24 mouse cellular contexts compared by ENCODE assay signal in genomic region chr2:131145121-131145520, GRCm38 (mm10). TPM values are rescaled to one million over a fixed set of nuclear protein-coding genes. Genes with fewer than 3 reads are reported as not detected.
DNase-seq lines count a peak whose midpoint lies in the region; ATAC-seq and TF ChIP-seq lines count a peak whose summit lies in the region.
"Had no signal": no experiment of that assay in that cellular context is flagged by ENCODE, and none has a peak within 500 bp of the region (broad histone marks: within the 10 kb centered on the region; RNA-seq: fewer than 3 reads in every experiment).

No protein-coding gene starts in this region.

- H3K9me3 ChIP-seq in heart, embryonic 10.5 days, result no peaks in the 10 kb centered on the region
- no peaks in the 10 kb centered on the region for H3K9me3 ChIP-seq in midbrain, embryonic 11.5 days (ENCODE audit: control insufficient read depth, low read length)
- H3K9me3 ChIP-seq in midbrain, embryonic 10.5 days (replicated peaks), result no peaks in the 10 kb centered on the region
- no peaks in the 10 kb centered on the region for H3K9me3 ChIP-seq in ES-E14 (ENCODE audit: control insufficient read depth, insufficient read depth, low read depth, low read length)
- H3K9me3 ChIP-seq in limb, embryonic 10.5 days (replicated peaks), result no peaks in the 10 kb centered on the region
- H3K9me3 ChIP-seq: embryonic facial prominence, embryonic 12.5 days; forebrain, embryonic 15.5 days; heart, embryonic 15.5 days; hindbrain, embryonic 15.5 days had no signal

- no peak overlapping the region for H3K9ac ChIP-seq in midbrain, embryonic 11.5 days (ENCODE audit: low read length)
- peak overlapping the region; percentile 19; the same call in 1 of the 2 replicates for H3K9ac ChIP-seq in ES-E14 (ENCODE audit: insufficient read depth, low read depth, low read length, poor library complexity, severe bottlenecking)
- H3K9ac ChIP-seq: embryonic facial prominence, embryonic 12.5 days; forebrain, embryonic 15.5 days; heart, embryonic 15.5 days; hindbrain, embryonic 15.5 days had no signal

- 46% methylated on average over 13 of the region's 13 CpGs for WGBS in heart, embryonic 10.5 days
- WGBS in midbrain, embryonic 11.5 days, result 67% methylated on average over 13 of the region's 13 CpGs
- WGBS in midbrain, embryonic 10.5 days, result 68% methylated on average over 13 of the region's 13 CpGs
- 50% methylated on average over 13 of the region's 13 CpGs for WGBS in limb, embryonic 10.5 days

- no peak for ATAC-seq in midbrain, embryonic 11.5 days (ENCODE audit: low FRiP score)
- ATAC-seq: forebrain, embryonic 15.5 days; intestine, embryonic 16.5 days had no signal

- H3K4me3 ChIP-seq in heart, embryonic 10.5 days, result no peak overlapping the region
- H3K4me3 ChIP-seq in midbrain, embryonic 11.5 days (ENCODE audit: low read depth, low read length), result no peak overlapping the region
- H3K4me3 ChIP-seq in midbrain, embryonic 10.5 days, result no peak overlapping the region
- peak overlapping the region; percentile 51 to 55; a peak in 3 of 4 replicates for H3K4me3 ChIP-seq in ES-E14 (ENCODE audit: insufficient read depth in 1 of 2, low read depth in 1 of 2, low read length in 2 of 2, poor library complexity in 1 of 2, severe bottlenecking in 1 of 2)
- H3K4me3 ChIP-seq in limb, embryonic 10.5 days, result no peak overlapping the region
- H3K4me3 ChIP-seq: embryonic facial prominence, embryonic 12.5 days; forebrain, embryonic 15.5 days; heart, embryonic 15.5 days; hindbrain, embryonic 15.5 days had no signal

- peaks cover 63% of the 10 kb centered on the region for H3K4me1 ChIP-seq in heart, embryonic 10.5 days
- H3K4me1 ChIP-seq in midbrain, embryonic 11.5 days (ENCODE audit: control insufficient read depth, insufficient read depth, low read length), result peaks cover 3% of the 10 kb centered on the region; the same call in 1 of the 2 replicates
- peaks cover 9% of the 10 kb centered on the region for H3K4me1 ChIP-seq in midbrain, embryonic 10.5 days
- H3K4me1 ChIP-seq in ES-E14 (ENCODE audit: control insufficient read depth in 2 of 2, insufficient read depth in 2 of 2, low read length in 2 of 2, poor library complexity in 1 of 2), result peaks cover 0 to 13% of the 10 kb centered on the region in 2 experiments; a peak in 1 of 4 replicates
- H3K4me1 ChIP-seq in limb, embryonic 10.5 days, result peaks cover 17% of the 10 kb centered on the region
- H3K4me1 ChIP-seq: embryonic facial prominence, embryonic 12.5 days; forebrain, embryonic 15.5 days; hindbrain, embryonic 15.5 days had no signal

- in situ Hi-C loops in ES-E14 (cut with MboI; ENCODE audit: low sequenced_read_pairs in 2 of 2, unreplicated experiment in 2 of 2), result no loop called here

- no peak overlapping the region for H3K4me2 ChIP-seq in midbrain, embryonic 11.5 days
- H3K4me2 ChIP-seq: embryonic facial prominence, embryonic 12.5 days; forebrain, embryonic 15.5 days; heart, embryonic 15.5 days; hindbrain, embryonic 15.5 days had no signal

- 0 out of 2 replicates have a peak overlapping the region, but pooled peaks have one; percentile 12 for H3K27ac ChIP-seq in heart, embryonic 10.5 days
- H3K27ac ChIP-seq in midbrain, embryonic 11.5 days (ENCODE audit: low read depth, low read length), result no peak overlapping the region
- no peak overlapping the region for H3K27ac ChIP-seq in midbrain, embryonic 10.5 days (replicated peaks)
- H3K27ac ChIP-seq in ES-E14 (ENCODE audit: insufficient read depth, low read depth, low read length, poor library complexity, severe bottlenecking), result no peak overlapping the region
- no peak overlapping the region for H3K27ac ChIP-seq in limb, embryonic 10.5 days
- H3K27ac ChIP-seq: embryonic facial prominence, embryonic 12.5 days; forebrain, embryonic 15.5 days; heart, embryonic 15.5 days; hindbrain, embryonic 15.5 days had no signal

- H3K36me3 ChIP-seq in heart, embryonic 10.5 days, result peaks cover 84% of the 10 kb centered on the region
- peaks cover 23% of the 10 kb centered on the region for H3K36me3 ChIP-seq in midbrain, embryonic 11.5 days (ENCODE audit: control insufficient read depth, insufficient read depth, low read length)
- H3K36me3 ChIP-seq in midbrain, embryonic 10.5 days, result peaks cover 78% of the 10 kb centered on the region
- peaks cover 32% of the 10 kb centered on the region for H3K36me3 ChIP-seq in ES-E14 (ENCODE audit: control insufficient read depth, insufficient read depth, low read length, poor library complexity, severe bottlenecking)
- H3K36me3 ChIP-seq in limb, embryonic 10.5 days, result peaks cover 99% of the 10 kb centered on the region

- no peak for DNase-seq in heart, embryonic 10.5 days (ENCODE audit: low spot score)
- no peak for DNase-seq in heart, postnatal 4 days
- peak; percentile 81 for DNase-seq in midbrain, embryonic 11.5 days (ENCODE audit: low spot score, missing footprints)
- DNase-seq in midbrain, embryonic 10.5 days (ENCODE audit: low spot score), result no peak
- no peak for DNase-seq in ES-E14 (ENCODE audit: low read depth, low spot score)
- DNase-seq in limb, embryonic 10.5 days (ENCODE audit: low spot score), result no peak
- no peak for DNase-seq in adrenal gland, adult (ENCODE audit: inconsistent age in 2 of 2, low spot score in 1 of 2)
- DNase-seq: adrenal gland, adult 8-10 months; adrenal gland, postnatal 36 days; cerebellum, adult 2 months; cerebellum, postnatal 10 days; gastrocnemius, postnatal 36 days; heart, postnatal 14 days had no signal

- peaks cover 8% of the 10 kb centered on the region for H3K27me3 ChIP-seq in heart, embryonic 10.5 days (ENCODE audit: insufficient read depth, poor library complexity, severe bottlenecking)
- H3K27me3 ChIP-seq in midbrain, embryonic 11.5 days (ENCODE audit: control insufficient read depth, insufficient read depth, low read length), result no peaks in the 10 kb centered on the region
- no peaks in the 10 kb centered on the region for H3K27me3 ChIP-seq in midbrain, embryonic 10.5 days (ENCODE audit: low read depth, poor library complexity, severe bottlenecking)
- no peaks in the 10 kb centered on the region for H3K27me3 ChIP-seq in limb, embryonic 10.5 days (ENCODE audit: low read depth, poor library complexity, severe bottlenecking)
- H3K27me3 ChIP-seq: embryonic facial prominence, embryonic 12.5 days; forebrain, embryonic 15.5 days; heart, embryonic 15.5 days; hindbrain, embryonic 15.5 days had no signal

TF ChIP-seq in ES-E14, 5 proteins besides CTCF, POLR2A, EP300 and RAD21:
- TF ChIP-seq MAFK (IDR thresholded peaks at IDR 0.05; ENCODE audit: insufficient read depth, low read depth, low read length) (no peak), CHD2 (IDR thresholded peaks at IDR 0.05; ENCODE audit: low read depth, low read length) (no peak), ZC3H11A (IDR thresholded peaks at IDR 0.05; ENCODE audit: borderline replicate concordance, low read depth, low read length) (no peak), ZNF384 (IDR thresholded peaks at IDR 0.05; ENCODE audit: low read depth, low read length) (no peak), HCFC1 (IDR thresholded peaks at IDR 0.05; ENCODE audit: borderline replicate concordance, insufficient read depth, low read length) (no peak)

RNA-seq across cellular contexts. Expression of gene Gm11037, which starts 11.8 kb away (rescaled TPM):
- not detected in 2 replicates for polyA plus RNA-seq in heart, embryonic 10.5 days (2016; fragmentation: Nextera tagmentation; extraction: Ambion mirVana)
- not detected for total RNA-seq in heart, postnatal 4 days (2021)
- polyA plus RNA-seq in midbrain, embryonic 11.5 days (2014; fragmentation: Nextera tagmentation; extraction: Ambion mirVana), result not detected in 2 replicates
- not detected in 2 replicates for polyA plus RNA-seq in midbrain, embryonic 10.5 days (2016; fragmentation: Nextera tagmentation; extraction: Ambion mirVana)
- not detected in 2 replicates for total RNA-seq in ES-E14 (2012; rRNA removed)
- not detected in 2 replicates for polyA plus RNA-seq in limb, embryonic 10.5 days (2016; fragmentation: Nextera tagmentation; extraction: Ambion mirVana)
- total RNA-seq: adrenal gland, adult 8-10 months; adrenal gland, postnatal 36 days; gastrocnemius, adult 8-10 months; gastrocnemius, postnatal 36 days; heart, postnatal 14 days; MEL had no signal
- polyA plus RNA-seq: C2C12; cerebellum, adult 2 months; cortical plate, adult 2 months; embryonic facial prominence, embryonic 12.5 days; forebrain, embryonic 11.5 days; forebrain, embryonic 15.5 days; heart, embryonic 15.5 days; hindbrain, embryonic 11.5 days; hindbrain, embryonic 15.5 days; intestine, embryonic 16.5 days had no signal

RNA-seq across cellular contexts. Expression of gene 1700037H04Rik, which starts 14.8 kb away (rescaled TPM):
- polyA plus RNA-seq in heart, embryonic 10.5 days (2016; fragmentation: Nextera tagmentation; extraction: Ambion mirVana), result 82.6 and 86.0 TPM in 2 replicates
- total RNA-seq in heart, postnatal 4 days (2021), result 10 to 100 TPM; 23.4 to 26.0 TPM
- 112 and 122 TPM in 2 replicates for polyA plus RNA-seq in midbrain, embryonic 11.5 days (2014; fragmentation: Nextera tagmentation; extraction: Ambion mirVana)
- 136 and 145 TPM in 2 replicates for polyA plus RNA-seq in midbrain, embryonic 10.5 days (2016; fragmentation: Nextera tagmentation; extraction: Ambion mirVana)
- total RNA-seq in ES-E14 (2012; rRNA removed), result 61.6 and 69.0 TPM in 2 replicates
- 87.5 and 97.4 TPM in 2 replicates for polyA plus RNA-seq in limb, embryonic 10.5 days (2016; fragmentation: Nextera tagmentation; extraction: Ambion mirVana)

RNA-seq across cellular contexts. Expression of gene Hspa12b, which starts 18.0 kb away (rescaled TPM):
- 10.0 and 10.8 TPM in 2 replicates for polyA plus RNA-seq in heart, embryonic 10.5 days (2016; fragmentation: Nextera tagmentation; extraction: Ambion mirVana)
- total RNA-seq in heart, postnatal 4 days (2021), result 10 to 100 TPM; 40.3 to 40.6 TPM
- 2.9 and 3.3 TPM in 2 replicates for polyA plus RNA-seq in midbrain, embryonic 11.5 days (2014; fragmentation: Nextera tagmentation; extraction: Ambion mirVana)
- polyA plus RNA-seq in midbrain, embryonic 10.5 days (2016; fragmentation: Nextera tagmentation; extraction: Ambion mirVana), result 6.5 and 7.6 TPM in 2 replicates
- 1.5 and 1.7 TPM in 2 replicates for total RNA-seq in ES-E14 (2012; rRNA removed)
- 14.8 and 19.7 TPM in 2 replicates for polyA plus RNA-seq in limb, embryonic 10.5 days (2016; fragmentation: Nextera tagmentation; extraction: Ambion mirVana)

RNA-seq across cellular contexts. Expression of gene Cenpb, which starts 34.7 kb away (rescaled TPM):
- polyA plus RNA-seq in heart, embryonic 10.5 days (2016; fragmentation: Nextera tagmentation; extraction: Ambion mirVana), result 4.9 and 5.1 TPM in 2 replicates
- total RNA-seq in heart, postnatal 4 days (2021), result 10 to 100 TPM; 76.5 to 78.4 TPM
- 8.7 and 9.5 TPM in 2 replicates for polyA plus RNA-seq in midbrain, embryonic 11.5 days (2014; fragmentation: Nextera tagmentation; extraction: Ambion mirVana)
- 9.0 and 10.6 TPM in 2 replicates for polyA plus RNA-seq in midbrain, embryonic 10.5 days (2016; fragmentation: Nextera tagmentation; extraction: Ambion mirVana)
- total RNA-seq in ES-E14 (2012; rRNA removed), result 30.0 and 38.5 TPM in 2 replicates
- 7.7 and 8.9 TPM in 2 replicates for polyA plus RNA-seq in limb, embryonic 10.5 days (2016; fragmentation: Nextera tagmentation; extraction: Ambion mirVana)

RNA-seq across cellular contexts. Expression of gene Cdc25b, which starts 41.6 kb away (rescaled TPM):
- 27.8 and 35.9 TPM in 2 replicates for polyA plus RNA-seq in heart, embryonic 10.5 days (2016; fragmentation: Nextera tagmentation; extraction: Ambion mirVana)
- total RNA-seq in heart, postnatal 4 days (2021), result 10 to 100 TPM; 23.5 to 34.1 TPM
- 122 and 130 TPM in 2 replicates for polyA plus RNA-seq in midbrain, embryonic 11.5 days (2014; fragmentation: Nextera tagmentation; extraction: Ambion mirVana)
- 117 and 140 TPM in 2 replicates for polyA plus RNA-seq in midbrain, embryonic 10.5 days (2016; fragmentation: Nextera tagmentation; extraction: Ambion mirVana)
- 9.7 and 16.4 TPM in 2 replicates for total RNA-seq in ES-E14 (2012; rRNA removed)
- 40.8 and 47.4 TPM in 2 replicates for polyA plus RNA-seq in limb, embryonic 10.5 days (2016; fragmentation: Nextera tagmentation; extraction: Ambion mirVana)

Comparison
In these comparisons a context has a peak if more than half of its experiments do, and no peak if none do; other contexts are left out.
1. H3K4me3 ChIP-seq: peak in ES-E14 (2 of 2); none in heart, embryonic 10.5 days (single experiment), midbrain, embryonic 11.5 days (single experiment), midbrain, embryonic 10.5 days (single experiment) and limb, embryonic 10.5 days (single experiment).